Mouse (Mus musculus) subcutaneous adipose tissue, adult 2 months (tissue): ENCODE measurements around the gene Mrpl12. TPM values are rescaled to one million over a fixed set of nuclear protein-coding genes. Genes with fewer than 3 reads are reported as not detected.

Source experiments
- polyA plus RNA-seq: library from polyadenylated mRNA; depleted of rRNA; stranded (reverse); fragments of >200 nt; gene quantifications from 2 replicates; pipeline ENCODE4 v1.2.3, GENCODE M21; 2012; ENCODE audit warnings: low replicate concordance; rRNA removed

The Mrpl12 gene
- polyA plus RNA-seq = 108 and 111 TPM in 2 replicates

DNA sequence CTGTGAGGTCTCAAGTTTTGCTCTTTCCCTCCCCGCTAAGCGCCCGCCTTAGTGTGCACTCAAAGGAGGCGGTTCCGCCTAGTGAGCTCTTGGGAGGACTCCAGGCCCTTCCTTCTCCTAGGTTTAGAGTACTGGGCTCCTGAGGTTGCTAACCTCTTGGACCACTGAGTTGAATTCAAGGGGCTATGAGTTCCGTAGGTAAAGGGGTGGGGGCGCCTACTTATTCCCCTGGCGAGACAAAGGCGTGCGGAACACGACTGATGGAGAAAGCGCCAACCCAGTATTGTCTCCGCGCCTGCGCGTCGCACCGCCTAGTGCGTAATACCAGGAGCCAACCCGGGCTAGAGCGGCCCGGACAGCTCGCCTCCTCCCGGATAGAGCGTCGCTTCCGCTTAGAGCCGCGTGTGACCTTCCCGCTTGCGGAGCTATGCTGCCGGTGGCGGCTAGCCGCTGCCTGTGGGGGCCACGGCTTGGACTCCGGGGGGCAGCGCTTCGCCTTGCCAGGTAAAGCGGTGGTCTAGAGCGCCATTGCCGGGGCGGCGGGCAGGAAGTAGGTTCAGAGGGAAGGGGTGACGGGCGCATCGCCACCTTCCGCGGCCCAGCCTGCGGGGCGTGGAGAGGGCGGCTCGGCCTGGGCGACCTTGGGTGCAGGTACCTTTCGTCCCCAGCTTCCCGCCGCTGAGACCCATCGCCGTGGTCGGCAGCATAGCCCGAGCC lies at the start of gene Mrpl12:
Mrpl12 (plus strand) TSS at position 349 of the 717 bp plus-strand sequence.

DNA sequence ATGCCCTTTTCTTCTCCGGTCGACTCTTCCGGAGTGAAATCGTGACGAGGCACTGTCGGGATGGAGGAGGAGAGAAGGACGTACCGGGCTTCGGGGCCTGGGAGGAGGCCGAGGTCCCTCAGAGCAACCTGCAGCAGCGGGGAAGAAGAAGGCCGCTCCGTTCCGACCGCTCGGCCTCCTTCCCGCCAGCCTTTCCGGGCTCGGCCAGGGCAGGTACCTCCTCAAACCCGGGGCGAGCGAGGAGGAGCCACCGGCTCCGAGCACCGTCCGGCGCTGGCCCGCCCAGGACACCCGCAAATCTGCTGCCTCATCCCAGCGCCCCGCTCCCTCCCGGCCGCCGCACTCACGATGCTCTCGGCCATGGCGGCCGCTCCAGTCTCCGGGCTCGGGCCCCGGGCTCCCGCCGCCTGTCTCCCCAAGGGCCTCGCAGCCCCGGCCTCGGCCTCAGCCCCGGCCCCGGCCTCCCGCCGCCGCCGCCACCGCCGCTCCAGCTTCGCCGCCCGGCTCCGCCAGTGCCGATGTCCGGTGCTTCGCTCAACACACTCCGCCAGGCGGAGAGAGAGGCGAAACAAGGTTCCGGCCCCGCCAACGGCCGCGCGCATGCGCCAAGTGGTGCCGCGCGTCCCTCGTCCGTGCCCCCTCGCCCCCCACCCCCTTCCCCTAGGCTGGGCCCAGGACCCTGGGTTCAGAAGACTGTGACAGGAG lies 47.1 kb upstream of the Mrpl12 start, which contains the start of gene Nploc4:
Nploc4 (minus strand) TSS at position 557 of the 705 bp plus-strand sequence.

DNA sequence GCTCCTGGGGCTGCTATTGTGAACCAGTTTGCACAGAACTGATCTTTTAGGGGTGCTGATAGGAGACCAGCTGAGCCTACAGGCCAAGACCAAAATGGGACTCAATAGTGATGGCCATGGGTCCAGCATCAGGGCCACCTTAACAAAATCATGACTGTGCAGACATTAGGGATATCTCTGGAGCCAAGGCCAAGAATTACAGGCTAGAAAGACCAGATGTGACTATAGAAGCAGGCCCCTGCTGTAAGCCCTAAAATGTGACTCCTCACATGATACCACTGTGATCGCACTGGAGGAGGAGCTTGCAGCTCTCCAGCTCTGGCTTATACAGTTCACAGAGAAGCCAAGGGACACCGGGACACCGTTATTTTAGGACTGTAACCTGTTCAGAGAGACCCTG lies 42.1 kb upstream of the Mrpl12 start, which contains the start of gene Tspan10:
Tspan10 (plus strand) TSS at position 301 of the 400 bp plus-strand sequence.

DNA sequence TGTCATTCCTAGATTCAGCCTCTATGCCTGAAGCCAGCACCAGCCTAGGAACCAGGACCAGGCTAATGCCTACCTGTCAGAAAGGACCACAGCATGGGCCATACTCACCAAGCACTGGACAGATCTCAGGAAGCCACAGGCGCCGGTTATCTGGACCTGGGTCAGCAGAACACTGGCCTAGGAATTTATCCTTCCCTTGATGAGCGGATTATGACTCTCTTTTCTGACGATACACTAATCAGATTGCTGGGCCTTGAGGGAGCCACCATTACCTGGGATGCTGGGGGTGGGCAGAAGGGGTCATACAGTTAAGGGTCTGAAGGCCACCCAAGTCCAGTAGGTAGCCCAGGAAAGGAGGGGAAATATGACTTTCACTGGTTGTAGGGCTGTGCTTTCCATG lies 31.1 kb upstream of the Mrpl12 start, which contains the start of gene Pde6g:
Pde6g (minus strand) TSS at position 195 of the 400 bp plus-strand sequence.

DNA sequence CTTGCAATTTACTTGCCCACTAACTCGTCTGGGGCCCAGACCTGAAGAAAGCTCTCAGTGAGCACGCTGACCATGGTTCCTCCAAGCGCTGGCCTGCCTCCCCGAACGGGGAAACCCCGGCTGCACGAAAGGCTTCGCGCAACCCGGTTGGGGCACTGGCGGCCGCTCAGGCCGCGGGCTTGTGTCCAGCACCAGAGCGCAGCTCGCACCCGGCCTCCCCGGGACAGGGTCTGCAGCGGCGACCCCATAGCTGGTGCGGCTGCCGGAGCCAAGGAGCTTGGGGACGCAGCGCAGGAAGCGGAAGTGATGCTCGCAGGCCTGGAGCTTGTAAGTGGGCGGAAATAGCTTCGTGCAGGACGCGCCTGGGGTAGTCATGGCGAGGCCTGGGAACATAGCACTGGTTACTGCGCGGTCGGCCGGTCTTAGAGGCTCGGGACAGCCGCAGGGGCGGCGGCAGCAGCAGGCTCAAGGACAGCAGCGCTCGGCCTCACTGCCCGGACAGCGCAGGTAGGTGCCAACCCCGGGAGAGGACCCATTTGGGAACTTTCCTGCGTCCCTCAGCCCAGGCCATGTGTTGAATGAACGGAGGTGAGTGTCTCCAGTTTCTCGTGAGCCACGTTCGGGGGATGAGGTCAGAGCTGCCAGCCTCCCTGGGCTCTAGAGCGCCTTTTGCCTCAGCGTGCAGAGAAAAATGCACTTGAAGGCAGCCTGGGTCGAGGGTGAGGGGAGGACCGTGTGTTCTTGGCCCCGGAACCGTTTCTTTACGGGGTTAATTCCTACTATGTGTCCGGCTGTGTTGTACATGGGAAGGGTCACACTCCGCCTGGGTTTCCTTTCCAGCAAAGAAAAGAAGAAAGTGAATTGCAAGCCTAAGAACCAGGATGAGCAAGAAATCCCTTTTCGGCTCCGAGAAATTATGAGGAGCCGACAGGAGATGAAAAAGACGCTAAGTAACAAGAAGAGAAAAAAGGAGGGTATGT lies 26.4 kb upstream of the Mrpl12 start, which contains the start of the genes Oxld1 and Ccdc137:
Oxld1 (minus strand) TSS at position 297 of the 980 bp plus-strand sequence.
Ccdc137 (plus strand) TSS at position 344 of the 980 bp plus-strand sequence.

DNA sequence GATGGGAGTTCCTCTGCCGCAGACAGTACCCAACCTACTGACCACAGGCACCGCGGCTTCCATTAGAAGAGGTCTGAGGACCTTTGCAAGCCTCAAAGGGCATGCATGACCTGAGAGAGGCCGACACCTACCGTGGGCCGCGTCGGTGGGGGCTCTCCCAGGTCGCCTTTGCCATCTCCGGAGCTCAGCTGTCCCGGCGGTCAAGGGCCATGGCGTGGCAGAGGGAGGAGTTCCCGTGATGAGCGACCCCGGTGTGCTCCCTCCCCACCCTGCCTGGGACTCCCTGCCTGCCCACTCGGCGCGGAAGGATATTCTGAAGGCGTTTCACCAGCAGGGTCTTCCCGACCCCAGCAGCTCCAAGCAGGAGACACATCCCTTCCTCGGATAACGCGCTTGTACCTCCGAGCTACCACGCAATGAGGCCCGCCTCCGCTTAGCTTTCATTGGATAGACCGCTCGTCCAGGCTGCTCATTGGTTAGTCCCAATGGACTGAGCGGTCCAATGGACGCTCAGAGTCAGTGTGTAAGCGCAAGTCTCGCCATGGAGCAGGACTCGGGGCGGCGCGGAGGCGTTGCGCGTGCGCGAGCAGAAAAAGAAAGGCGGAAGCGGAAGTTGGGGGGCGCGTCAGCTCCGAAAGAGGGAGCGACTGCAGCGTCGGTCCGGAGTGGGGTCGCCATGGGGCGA lies 17.2 kb upstream of the Mrpl12 start, which contains the start of gene Arl16:
Arl16 (minus strand) TSS at position 557 of the 685 bp plus-strand sequence.

DNA sequence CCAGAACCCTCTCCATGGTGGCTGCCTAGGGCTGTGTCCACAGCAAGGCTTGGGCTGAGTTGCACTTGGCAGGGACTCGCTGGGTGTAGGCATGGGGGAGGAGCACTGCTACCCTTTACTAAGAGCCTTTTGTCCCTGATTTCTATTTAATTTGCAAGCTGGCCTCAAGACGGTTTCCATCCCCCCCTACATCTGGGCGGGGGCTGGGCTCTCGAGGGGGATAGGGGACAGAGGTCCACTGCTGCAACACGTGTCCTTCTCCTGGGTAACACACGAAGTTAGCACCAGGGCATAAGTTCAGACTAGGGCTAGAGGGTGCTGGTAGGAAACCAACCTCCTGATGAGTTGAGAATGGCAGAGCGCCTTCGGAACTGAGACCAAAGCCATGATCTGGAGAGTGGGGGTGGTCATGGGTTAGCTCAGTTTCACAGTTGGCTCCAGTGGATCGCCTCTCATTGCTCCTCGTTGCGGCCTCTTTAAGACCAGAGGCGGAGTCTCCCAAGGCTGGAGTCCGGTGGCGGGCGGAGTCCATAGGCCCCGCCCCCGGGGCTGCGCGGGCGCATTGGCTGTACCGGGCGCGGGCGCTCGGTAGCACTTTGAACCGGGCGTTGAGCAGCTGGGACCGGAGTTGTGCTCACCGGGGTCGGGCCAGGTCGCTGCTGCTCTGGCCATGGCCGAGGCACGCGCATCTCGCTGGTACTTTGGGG lies 7.1 kb downstream of the Mrpl12 start, which contains the start of gene Slc25a10:
Slc25a10 (plus strand) TSS at position 524 of the 707 bp plus-strand sequence.

DNA sequence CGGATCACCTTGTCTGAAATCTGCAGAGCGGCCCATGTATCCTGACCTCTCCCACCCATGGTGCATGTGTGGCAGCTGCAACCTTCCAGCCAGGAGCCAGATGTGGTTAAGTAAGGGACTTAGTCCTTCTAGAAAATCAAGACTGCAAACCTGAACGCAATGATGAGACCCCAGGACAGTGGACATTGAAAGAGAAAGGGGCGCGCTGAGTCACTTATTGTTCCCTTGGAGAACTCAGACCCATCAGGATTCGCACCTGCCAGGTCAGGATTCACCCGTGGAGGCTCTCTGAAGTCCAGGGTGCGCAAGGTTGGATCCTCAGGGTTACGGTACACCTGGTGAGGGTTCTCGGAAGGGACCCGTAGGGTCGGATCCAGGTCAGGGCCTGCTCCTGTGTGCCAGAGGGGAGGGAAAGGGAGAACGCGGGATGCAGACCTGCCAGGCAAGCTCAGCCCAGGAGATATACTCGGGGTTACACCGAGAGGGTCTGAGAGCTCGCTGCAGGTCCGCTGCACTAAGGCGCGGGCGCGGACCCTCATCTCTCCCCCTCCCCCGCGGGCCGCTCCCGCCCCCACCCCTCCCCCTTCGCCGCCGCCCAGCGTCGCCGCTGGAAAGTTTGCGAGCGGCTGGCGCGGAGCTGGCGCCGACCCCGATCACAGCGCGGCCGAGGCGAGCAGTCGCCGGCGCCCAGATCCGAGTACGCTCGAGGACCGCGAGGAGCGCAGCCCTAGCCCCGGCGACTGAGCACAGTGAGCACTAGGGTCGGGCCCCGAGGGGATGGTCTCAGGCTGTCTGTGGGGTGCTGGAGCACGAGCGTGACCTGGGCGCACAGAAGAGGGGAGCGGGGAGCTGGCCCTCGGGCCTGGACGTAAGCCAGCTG lies 45.9 kb downstream of the Mrpl12 start, which contains the start of gene Gcgr:
Gcgr (plus strand) TSS at position 615 of the 880 bp plus-strand sequence.

Other genes starting within 250 kb of the Mrpl12 start
- 1,196 and 1,314 TPM in 2 replicates for gene Actg1, start 136.1 kb upstream of the Mrpl12 start, polyA plus RNA-seq
- not detected in 2 replicates for gene Fscn2, start 123.1 kb upstream of the Mrpl12 start, polyA plus RNA-seq
- gene Faap100, start 105.8 kb upstream of the Mrpl12 start, polyA plus RNA-seq = 33.9 and 79.5 TPM in 2 replicates
- gene Nploc4, start 46.9 kb upstream of the Mrpl12 start, polyA plus RNA-seq = 67.6 and 68.3 TPM in 2 replicates
- gene Tspan10, start 42.0 kb upstream of the Mrpl12 start, polyA plus RNA-seq = 0.09 TPM in 1 of 2 replicates, not detected in the other
- 0.70 and 1.1 TPM in 2 replicates for gene Pde6g, start 31.1 kb upstream of the Mrpl12 start, polyA plus RNA-seq
- 27.4 and 32.4 TPM in 2 replicates for gene Oxld1, start 26.5 kb upstream of the Mrpl12 start, polyA plus RNA-seq
- 15.0 and 26.0 TPM in 2 replicates for gene Ccdc137, start 26.5 kb upstream of the Mrpl12 start, polyA plus RNA-seq
- gene Arl16, start 17.0 kb upstream of the Mrpl12 start, polyA plus RNA-seq = 29.0 and 40.5 TPM in 2 replicates
- 651 and 925 TPM in 2 replicates for gene Slc25a10, start 7.2 kb downstream of the Mrpl12 start, polyA plus RNA-seq
- gene Gcgr, start 46.1 kb downstream of the Mrpl12 start, polyA plus RNA-seq = 1.3 and 3.8 TPM in 2 replicates
- gene Mcrip1, start 65.1 kb downstream of the Mrpl12 start, polyA plus RNA-seq = 157 and 174 TPM in 2 replicates
- not detected in 2 replicates for gene Ppp1r27, start 66.5 kb downstream of the Mrpl12 start, polyA plus RNA-seq
- gene P4hb, start 88.6 kb downstream of the Mrpl12 start, polyA plus RNA-seq = 212 and 315 TPM in 2 replicates
- gene Arhgdia, start 97.0 kb downstream of the Mrpl12 start, polyA plus RNA-seq = 706 and 742 TPM in 2 replicates
- gene Alyref, start 113.8 kb downstream of the Mrpl12 start, polyA plus RNA-seq = 26.4 and 41.1 TPM in 2 replicates
- gene Anapc11, start 113.8 kb downstream of the Mrpl12 start, polyA plus RNA-seq = 102 and 121 TPM in 2 replicates
- 0.39 and 2.5 TPM in 2 replicates for gene Npb, start 123.9 kb downstream of the Mrpl12 start, polyA plus RNA-seq
- 202 and 224 TPM in 2 replicates for gene Pcyt2, start 133.3 kb downstream of the Mrpl12 start, polyA plus RNA-seq
- gene Sirt7, start 140.6 kb downstream of the Mrpl12 start, polyA plus RNA-seq = 63.3 and 73.1 TPM in 2 replicates
- 53.4 and 67.3 TPM in 2 replicates for gene Mafg, start 149.0 kb downstream of the Mrpl12 start, polyA plus RNA-seq
- 8.3 and 23.9 TPM in 2 replicates for gene Pycr1, start 159.2 kb downstream of the Mrpl12 start, polyA plus RNA-seq
- gene Myadml2, start 163.5 kb downstream of the Mrpl12 start, polyA plus RNA-seq = 0.14 TPM in 1 of 2 replicates, not detected in the other
- gene Notum, start 176.6 kb downstream of the Mrpl12 start, polyA plus RNA-seq = 5.0 TPM in 1 of 2 replicates, not detected in the other
- 89.5 and 105 TPM in 2 replicates for gene Aspscr1, start 188.4 kb downstream of the Mrpl12 start, polyA plus RNA-seq
- 89.1 and 110 TPM in 2 replicates for gene Cenpx, start 229.1 kb downstream of the Mrpl12 start, polyA plus RNA-seq
- 30.1 and 63.6 TPM in 2 replicates for gene Lrrc45, start 229.3 kb downstream of the Mrpl12 start, polyA plus RNA-seq
- gene Rac3, start 236.9 kb downstream of the Mrpl12 start, polyA plus RNA-seq = 16.6 and 55.7 TPM in 2 replicates
- 141 and 144 TPM in 2 replicates for gene Dcxr, start 242.7 kb downstream of the Mrpl12 start, polyA plus RNA-seq
- gene Cbr2, start 247.5 kb downstream of the Mrpl12 start, polyA plus RNA-seq = 204 and 309 TPM in 2 replicates